Mouse (Mus musculus): ENCODE measurements around the gene Irx2.

DNA sequence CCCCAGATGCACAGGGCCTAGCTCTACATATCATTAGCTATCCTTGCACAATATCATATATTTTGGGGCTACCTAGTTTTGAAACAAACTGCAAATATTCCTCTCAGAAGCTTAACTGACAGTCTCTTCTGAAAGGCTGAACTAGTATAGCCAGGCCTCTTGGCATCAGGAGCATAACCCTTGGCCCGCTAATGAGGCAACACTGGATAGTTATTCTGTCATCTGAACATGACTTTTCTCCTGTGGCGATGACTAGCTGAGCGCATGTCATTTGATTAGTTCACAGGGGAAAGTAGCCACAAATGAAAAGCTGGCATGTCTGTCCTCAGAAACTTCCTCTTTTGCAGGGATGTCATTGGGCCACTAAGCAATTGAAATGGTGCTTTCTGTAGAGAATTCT lies 29.4 kb upstream of the Irx2 start:
- TF ChIP-seq CTCF (IDR thresholded peaks at IDR 0.05; ENCODE audit: low read depth) (no peak), EP300 (IDR thresholded peaks at IDR 0.05; ENCODE audit: low read depth) (no peak)
